Comparison of ENCODE assay signal across 8 mouse cellular contexts in genomic region chr2:127208452-127208769, GRCm38 (mm10). TPM values are rescaled to one million over a fixed set of nuclear protein-coding genes. Genes with fewer than 3 reads are reported as not detected.
DNase-seq lines count a peak whose midpoint lies in the region; ATAC-seq and TF ChIP-seq lines count a peak whose summit lies in the region.

No protein-coding gene starts in this region.

- under 1% methylated on average over 17 of the region's 17 CpGs for WGBS in heart, embryonic 15.5 days
- WGBS in forebrain, postnatal 0 days: under 1% methylated on average over 17 of the region's 17 CpGs
- under 1% methylated on average over 17 of the region's 17 CpGs for WGBS in macrophage (ENCODE audit: missing documents)

- H3K9me3 ChIP-seq in heart, embryonic 15.5 days (replicated peaks): no peaks in the 10 kb centered on the region
- no peaks in the 10 kb centered on the region for H3K9me3 ChIP-seq in G1E (replicated peaks)
- H3K9me3 ChIP-seq in forebrain, postnatal 0 days (ENCODE audit: low read length): no peaks in the 10 kb centered on the region

- peak overlapping the region; percentile 78 for H3K9ac ChIP-seq in heart, embryonic 15.5 days
- H3K9ac ChIP-seq in forebrain, postnatal 0 days: peak overlapping the region; percentile 87

- no peak for DNase-seq in heart, postnatal 36 days
- DNase-seq in G1E (ENCODE audit: low spot score): no peak
- DNase-seq in forebrain, postnatal 0 days: no peak
- no peak for DNase-seq in yolk sac, embryonic 10.5 days (ENCODE audit: low spot score)
- no peak for DNase-seq in gastrocnemius, postnatal 14 days
- DNase-seq in kidney, postnatal 14 days: no peak

- H3K27me3 ChIP-seq in heart, embryonic 15.5 days: no peaks in the 10 kb centered on the region
- H3K27me3 ChIP-seq in G1E (ENCODE audit: insufficient read depth, low read length): no peaks in the 10 kb centered on the region
- H3K27me3 ChIP-seq in forebrain, postnatal 0 days (ENCODE audit: insufficient read depth, low read length): no peaks in the 10 kb centered on the region

- no peak for TF ChIP-seq CTCF in G1E (IDR thresholded peaks at IDR 0.05; ENCODE audit: low read depth, low read length)
- no peak for TF ChIP-seq CTCF in forebrain, postnatal 0 days (IDR thresholded peaks at IDR 0.05; ENCODE audit: low read depth)

- H3K36me3 ChIP-seq in heart, embryonic 15.5 days: peaks cover 30% of the 10 kb centered on the region
- peaks cover 52% of the 10 kb centered on the region for H3K36me3 ChIP-seq in G1E (replicated peaks)
- peaks cover 31% of the 10 kb centered on the region for H3K36me3 ChIP-seq in forebrain, postnatal 0 days (ENCODE audit: insufficient read depth)
- peaks cover 37% of the 10 kb centered on the region for H3K36me3 ChIP-seq in macrophage (ENCODE audit: inconsistent target)

- no peak for ATAC-seq in heart, embryonic 15.5 days (replicated peaks; ENCODE audit: insufficient number of reproducible peaks, insufficient read depth, low FRiP score, low read depth)
- ATAC-seq in G1E (ENCODE audit: extremely low read depth, insufficient number of reproducible peaks, low FRiP score, poor library complexity, severe bottlenecking): no peak
- ATAC-seq in forebrain, postnatal 0 days: no peak

- intact Hi-C loops in heart, postnatal 36 days (cut with DNase I): loop anchor here (5.0 kb wide), 2 partner anchors 39 to 196 kb away; partner anchors contain the start of genes Ciao1 and Tmem127
- intact Hi-C loops in gastrocnemius, postnatal 14 days (cut with DNase I; ENCODE audit: low total_unique reads): no loop called here

- peak overlapping the region; percentile 71 for H3K27ac ChIP-seq in heart, embryonic 15.5 days
- H3K27ac ChIP-seq in forebrain, postnatal 0 days (ENCODE audit: low read depth, low read length): peak overlapping the region; percentile 80
- H3K27ac ChIP-seq in macrophage: peak overlapping the region; percentile 63

- peak overlapping the region; percentile 86 for H3K4me3 ChIP-seq in heart, embryonic 15.5 days
- H3K4me3 ChIP-seq in G1E (ENCODE audit: low read depth, low read length): peak overlapping the region; percentile 92
- peak overlapping the region; percentile 95 for H3K4me3 ChIP-seq in forebrain, postnatal 0 days (ENCODE audit: low read depth, low read length)
- H3K4me3 ChIP-seq in macrophage (ENCODE audit: inconsistent target): peak overlapping the region; percentile 100

- H3K4me2 ChIP-seq in heart, embryonic 15.5 days: peak overlapping the region; percentile 66
- peak overlapping the region; percentile 70 for H3K4me2 ChIP-seq in forebrain, postnatal 0 days (ENCODE audit: low read depth)

- H3K79me2 ChIP-seq in macrophage (ENCODE audit: inconsistent target): peaks cover 29% of the 10 kb centered on the region

- peaks cover 9% of the 10 kb centered on the region for H3K4me1 ChIP-seq in heart, embryonic 15.5 days (replicated peaks)
- H3K4me1 ChIP-seq in G1E (ENCODE audit: insufficient read depth, low read depth, low read length): peaks cover 33% of the 10 kb centered on the region
- H3K4me1 ChIP-seq in forebrain, postnatal 0 days (ENCODE audit: insufficient read depth): no peaks in the 10 kb centered on the region

RNA-seq across cellular contexts. Expression of gene Snrnp200, which starts 0.2 kb away (rescaled TPM):
- 32.3 and 43.7 TPM in 2 replicates for polyA plus RNA-seq in heart, embryonic 15.5 days (2015; fragmentation: Nextera tagmentation; extraction: Ambion mirVana)
- 10 to 100 TPM; 64.8 to 71.2 TPM for total RNA-seq in heart, postnatal 36 days (2021)
- total RNA-seq in G1E (2014; fragmentation: Nextera tagmentation) (155 and 199 TPM in 2 replicates), G1E (2017) (216 and 224 TPM in 2 replicates)
- polyA plus RNA-seq in G1E (2012) (25.0 and 32.5 TPM in 2 replicates), macrophage (2018) (44.6 to 52.3 TPM (median 48.2 TPM) in 3 replicates)
- 88.8 and 111 TPM in 2 replicates for total RNA-seq in forebrain, postnatal 0 days (2014; rRNA removed)
- polyA plus RNA-seq in forebrain, postnatal 0 days (2015; fragmentation: Nextera tagmentation; extraction: Ambion mirVana): 27.8 and 32.6 TPM in 2 replicates
- total RNA-seq in macrophage (2018; cell fraction: chromatin; rRNA removed): 100 to 1,000 TPM in 15 of 26 experiments, 10 to 100 TPM in 11; 43.5 to 149 (median 102) TPM
- 10 to 100 TPM; 34.9 to 66.8 (median 52.8) TPM for total RNA-seq in macrophage (2018; cell fraction: cytosol; rRNA removed)
- total RNA-seq in macrophage (2018; cell fraction: nucleus; rRNA removed): 10 to 100 TPM; 42.4 to 93.0 (median 70.9) TPM
- 10 to 100 TPM; 33.0 to 34.6 TPM for total RNA-seq in gastrocnemius, postnatal 14 days (2021)

RNA-seq across cellular contexts. Expression of gene 1810024B03Rik, which starts 0.3 kb away (rescaled TPM):
- 1.4 TPM in 2 replicates for polyA plus RNA-seq in heart, embryonic 15.5 days (2015; fragmentation: Nextera tagmentation; extraction: Ambion mirVana)
- total RNA-seq in heart, postnatal 36 days (2021): under 1 TPM; 0.17 to 0.38 TPM
- total RNA-seq in G1E (2014; fragmentation: Nextera tagmentation) (4.7 and 5.2 TPM in 2 replicates), G1E (2017) (4.7 and 4.8 TPM in 2 replicates)
- polyA plus RNA-seq in G1E (2012) (0.08 and 0.14 TPM in 2 replicates), macrophage (2018) (0.63 to 1.0 TPM (median 0.79 TPM) in 3 replicates)
- total RNA-seq in forebrain, postnatal 0 days (2014; rRNA removed): 0.48 and 0.62 TPM in 2 replicates
- 0.96 and 1.7 TPM in 2 replicates for polyA plus RNA-seq in forebrain, postnatal 0 days (2015; fragmentation: Nextera tagmentation; extraction: Ambion mirVana)
- 1 to 10 TPM in 20 of 26 experiments, under 1 TPM in 6; 0.56 to 8.6 (median 1.9) TPM for total RNA-seq in macrophage (2018; cell fraction: chromatin; rRNA removed)
- 1 to 10 TPM in 2 of 26 experiments, under 1 TPM in 24; 0.38 to 1.7 (median 0.74) TPM for total RNA-seq in macrophage (2018; cell fraction: cytosol; rRNA removed)
- total RNA-seq in macrophage (2018; cell fraction: nucleus; rRNA removed): 1 to 10 TPM in 16 of 26 experiments, under 1 TPM in 9, not detected in 1; 0.24 to 7.9 (median 1.1) TPM
- total RNA-seq in gastrocnemius, postnatal 14 days (2021): under 1 TPM; 0.66 to 0.72 TPM

RNA-seq across cellular contexts. Expression of gene Ciao1, which starts 39.2 kb away (rescaled TPM):
- polyA plus RNA-seq in heart, embryonic 15.5 days (2015; fragmentation: Nextera tagmentation; extraction: Ambion mirVana): 57.5 and 58.7 TPM in 2 replicates
- total RNA-seq in heart, postnatal 36 days (2021): 10 to 100 TPM; 60.5 to 63.5 TPM
- total RNA-seq in G1E (2014; fragmentation: Nextera tagmentation): 40.9 and 49.2 TPM in 2 replicates
- 42.5 and 46.4 TPM in 2 replicates for total RNA-seq in G1E (2017)
- polyA plus RNA-seq in G1E (2012): 11.3 and 12.7 TPM in 2 replicates
- 32.8 and 50.3 TPM in 2 replicates for total RNA-seq in forebrain, postnatal 0 days (2014; rRNA removed)
- polyA plus RNA-seq in forebrain, postnatal 0 days (2015; fragmentation: Nextera tagmentation; extraction: Ambion mirVana): 27.8 and 33.1 TPM in 2 replicates
- 10 to 100 TPM in 16 of 26 experiments, 1 to 10 TPM in 10; 2.3 to 31.3 (median 14.5) TPM for total RNA-seq in macrophage (2018; cell fraction: chromatin; rRNA removed)
- 10 to 100 TPM; 21.7 to 43.0 (median 35.1) TPM for total RNA-seq in macrophage (2018; cell fraction: cytosol; rRNA removed)
- total RNA-seq in macrophage (2018; cell fraction: nucleus; rRNA removed): 10 to 100 TPM in 25 of 26 experiments, 1 to 10 TPM in 1; 9.3 to 32.1 (median 18.0) TPM
- polyA plus RNA-seq in macrophage (2018): 34.0 to 44.5 TPM (median 35.1 TPM) in 3 replicates
- 10 to 100 TPM; 44.5 to 47.9 TPM for total RNA-seq in gastrocnemius, postnatal 14 days (2021)

RNA-seq across cellular contexts. Expression of gene Tmem127, which starts 39.3 kb away (rescaled TPM):
- polyA plus RNA-seq in heart, embryonic 15.5 days (2015; fragmentation: Nextera tagmentation; extraction: Ambion mirVana): 22.0 and 25.9 TPM in 2 replicates
- 10 to 100 TPM; 27.9 to 28.3 TPM for total RNA-seq in heart, postnatal 36 days (2021)
- total RNA-seq in G1E (2014; fragmentation: Nextera tagmentation) (21.7 and 47.9 TPM in 2 replicates), G1E (2017) (29.9 and 30.8 TPM in 2 replicates)
- polyA plus RNA-seq in G1E (2012) (26.4 and 27.7 TPM in 2 replicates), macrophage (2018) (41.4 to 70.2 TPM (median 50.3 TPM) in 3 replicates)
- total RNA-seq in forebrain, postnatal 0 days (2014; rRNA removed): 85.2 and 94.4 TPM in 2 replicates
- 61.6 and 74.6 TPM in 2 replicates for polyA plus RNA-seq in forebrain, postnatal 0 days (2015; fragmentation: Nextera tagmentation; extraction: Ambion mirVana)
- 10 to 100 TPM; 22.0 to 57.3 (median 36.0) TPM for total RNA-seq in macrophage (2018; cell fraction: chromatin; rRNA removed)
- total RNA-seq in macrophage (2018; cell fraction: cytosol; rRNA removed): 10 to 100 TPM; 49.5 to 72.8 (median 64.1) TPM
- total RNA-seq in macrophage (2018; cell fraction: nucleus; rRNA removed): 100 to 1,000 TPM in 2 of 26 experiments, 10 to 100 TPM in 24; 37.8 to 107 (median 76.3) TPM
- total RNA-seq in gastrocnemius, postnatal 14 days (2021): 10 to 100 TPM; 24.0 to 28.9 TPM
